Mouse (Mus musculus): ENCODE data around the gene Gramd4. TPM values are rescaled to one million over a fixed set of nuclear protein-coding genes. Genes with fewer than 3 reads are reported as not detected.
"Not testable (repeated sequence)": the region's sequence is repeated elsewhere in the genome, so short reads cannot be mapped to it uniquely, and the experiment has no call there.

The Gramd4 gene
- total and polyA plus RNA-seq, 3 experiments, result 0.17 to 0.66 (median 0.56) TPM

DNA sequence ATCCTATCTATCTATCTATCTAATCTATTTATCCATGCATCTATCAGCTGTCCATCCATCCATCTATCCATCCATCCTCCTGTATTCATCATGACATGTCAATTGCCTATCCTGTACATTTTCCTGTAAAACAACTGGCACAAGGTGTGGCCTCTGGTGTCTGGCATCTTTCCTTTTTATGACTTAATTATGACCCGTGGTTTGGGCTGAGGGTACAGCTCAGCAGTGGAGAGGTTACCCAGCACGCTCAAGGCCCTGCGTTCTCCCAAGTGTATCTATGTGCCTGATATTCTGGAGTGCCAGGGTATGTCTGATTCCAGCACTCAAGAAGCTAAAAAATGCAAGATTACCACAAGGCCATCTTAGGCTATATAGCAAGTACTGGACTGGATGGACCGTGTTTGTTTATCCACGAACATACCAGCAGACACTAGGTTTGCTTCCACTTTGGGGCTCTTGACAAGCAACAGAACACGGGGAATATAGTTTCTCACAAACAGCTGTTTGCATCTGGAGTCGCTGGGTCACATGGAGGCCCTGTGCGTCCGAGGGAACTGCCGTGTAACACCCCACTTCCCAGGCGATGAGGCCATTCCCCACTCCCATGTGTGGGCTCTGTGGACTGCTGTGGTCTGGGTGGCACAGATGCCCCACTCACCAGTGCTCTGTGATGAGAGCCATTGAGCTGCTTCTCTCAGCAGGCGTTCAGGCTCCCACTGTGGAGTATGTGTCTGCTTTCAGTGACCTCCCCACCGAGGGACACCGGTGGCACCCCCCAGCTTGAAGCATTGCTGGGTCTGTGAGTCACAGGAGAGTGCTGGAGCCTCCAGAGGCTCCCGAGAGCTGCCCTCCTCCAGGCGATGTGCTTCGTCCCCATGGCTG is 38.5 kb downstream of the Gramd4 start:
- Histone ChIP-seq H3K27ac (ENCODE audit: insufficient read depth, low read depth) (no peak overlapping the region), H3K9me3 (replicated peaks; ENCODE audit: low read length) (no peaks in the 10 kb centered on the region), H3K27me3 (replicated peaks) (peaks cover 49% of the 10 kb centered on the region), H3K9ac (ENCODE audit: insufficient read depth, low read depth) (no peak overlapping the region), H3K4me1 (ENCODE audit: control insufficient read depth in 1 of 2, insufficient read depth in 2 of 2) (peaks cover 20 to 43% of the 10 kb centered on the region in 2 experiments), H3K4me2 (ENCODE audit: insufficient read depth, low read depth, poor library complexity, severe bottlenecking) (no peak overlapping the region), H3K36me3 (replicated peaks in 1 of 2; ENCODE audit: control insufficient read depth in 1 of 2, insufficient read depth in 1 of 2, low read length in 1 of 2) (no peaks in the 10 kb centered on the region), H3K4me3 (replicated peaks in 1 of 3; ENCODE audit: low read depth in 2 of 3, low read length in 2 of 3, poor library complexity in 1 of 3) (no peak overlapping the region), H3K79me2 (replicated peaks; ENCODE audit: control insufficient read depth, extremely low read depth, insufficient read depth, poor library complexity, severe bottlenecking) (no peaks in the 10 kb centered on the region)
- no peak for TF ChIP-seq TCF12 (IDR thresholded peaks at IDR 0.05; ENCODE audit: low read depth, low read length)
- TF ChIP-seq HCFC1 (IDR thresholded peaks at IDR 0.05; ENCODE audit: low read depth, low read length), result no peak
- TF ChIP-seq ZC3H11A (IDR thresholded peaks at IDR 0.05; ENCODE audit: low read depth, low read length), result no peak
- TF ChIP-seq UBTF (IDR thresholded peaks at IDR 0.05; ENCODE audit: low read depth, low read length), result no peak
- TF ChIP-seq MXI1 (IDR thresholded peaks at IDR 0.05; ENCODE audit: low read depth, low read length), result no peak
- TF ChIP-seq USF1 (IDR thresholded peaks at IDR 0.05; ENCODE audit: low read depth, low read length), result no peak
- TF ChIP-seq RCOR1 (conservative IDR thresholded peaks at IDR 0.05; ENCODE audit: low read depth, low read length), result no peak
- TF ChIP-seq JUN (IDR thresholded peaks at IDR 0.05; ENCODE audit: insufficient read depth, low read depth, low read length), result no peak
- TF ChIP-seq USF2 (conservative IDR thresholded peaks at IDR 0.05; ENCODE audit: low read depth, low read length), result no peak
- no peak for TF ChIP-seq ZMIZ1 (IDR thresholded peaks at IDR 0.05; ENCODE audit: low read depth, low read length)
- dilution Hi-C loops (cut with MboI; ENCODE audit: extremely low pct_ligation_motif_present, extremely low pct_unique_long_range_greater_than_20kb, low sequenced_read_pairs) (no loop called here), in situ Hi-C loops (cut with MboI; ENCODE audit: low pct_ligation_motif_present, low pct_unique_long_range_greater_than_20kb, low sequenced_read_pairs) (no loop called here)
- no peak for DNase-seq (ENCODE audit: extremely low read depth)

DNA sequence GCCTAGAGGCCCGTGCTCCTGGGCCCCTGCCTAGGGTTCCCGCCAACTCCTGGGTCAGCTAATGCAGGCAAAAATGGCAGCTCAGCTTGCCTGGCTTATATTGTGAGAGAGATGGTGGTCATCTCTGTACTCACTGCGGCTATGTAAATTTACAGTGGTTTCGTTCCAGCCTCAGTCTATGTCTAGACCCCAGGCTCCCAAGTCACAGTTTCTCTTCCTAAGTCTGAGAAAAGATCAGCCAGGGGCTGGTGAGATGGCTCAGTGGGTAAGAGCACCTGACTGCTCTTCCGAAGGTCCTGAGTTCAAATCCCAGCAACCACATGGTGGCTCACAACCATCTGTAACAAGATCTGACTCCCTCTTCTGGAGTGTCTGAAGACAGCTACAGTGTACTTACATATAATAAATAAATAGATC is 39.1 kb downstream of the Gramd4 start:
- H3K4me3 ChIP-seq (replicated peaks in 1 of 3; ENCODE audit: low read depth in 2 of 3, low read length in 2 of 3, poor library complexity in 1 of 3); dilution Hi-C loops (cut with MboI; ENCODE audit: extremely low pct_ligation_motif_present, extremely low pct_unique_long_range_greater_than_20kb, low sequenced_read_pairs); H3K27ac ChIP-seq (ENCODE audit: insufficient read depth, low read depth); H3K79me2 ChIP-seq (replicated peaks; ENCODE audit: control insufficient read depth, extremely low read depth, insufficient read depth, poor library complexity, severe bottlenecking); H3K9me3 ChIP-seq (replicated peaks; ENCODE audit: low read length); H3K9ac ChIP-seq (ENCODE audit: insufficient read depth, low read depth); H3K4me2 ChIP-seq (ENCODE audit: insufficient read depth, low read depth, poor library complexity, severe bottlenecking); in situ Hi-C loops (cut with MboI; ENCODE audit: low pct_ligation_motif_present, low pct_unique_long_range_greater_than_20kb, low sequenced_read_pairs); H3K36me3 ChIP-seq (replicated peaks in 1 of 2; ENCODE audit: control insufficient read depth in 1 of 2, insufficient read depth in 1 of 2, low read length in 1 of 2): not testable (repeated sequence)
- H3K27me3 ChIP-seq (replicated peaks), result peaks cover 46% of the 10 kb centered on the region
- peaks cover 20 to 40% of the 10 kb centered on the region in 2 experiments for H3K4me1 ChIP-seq (ENCODE audit: control insufficient read depth in 1 of 2, insufficient read depth in 2 of 2)
- TF ChIP-seq JUND (conservative IDR thresholded peaks at IDR 0.05; ENCODE audit: low read depth, low read length), result peak; percentile 49; the same call in 1 of the 2 replicates
- peak; percentile 44; the same call in 1 of the 2 replicates for TF ChIP-seq MAX (IDR thresholded peaks at IDR 0.05; ENCODE audit: low read length)
- TF ChIP-seq TCF12 (IDR thresholded peaks at IDR 0.05; ENCODE audit: low read depth, low read length), result 0 out of 2 replicates have a peak, but pooled peaks have one; percentile 39
- peak; percentile 53; the same call in 1 of the 2 replicates for TF ChIP-seq BHLHE40 (IDR thresholded peaks at IDR 0.05; ENCODE audit: low read depth, low read length)
- TF ChIP-seq MAZ (IDR thresholded peaks at IDR 0.05; ENCODE audit: low read depth, low read length), result 0 out of 2 replicates have a peak, but pooled peaks have one; percentile 25
- peak; percentile 94 for TF ChIP-seq TBP (conservative IDR thresholded peaks at IDR 0.05; ENCODE audit: low read depth, low read length)
- peak; percentile 58; the same call in 1 of the 2 replicates for TF ChIP-seq MAFK (IDR thresholded peaks at IDR 0.05; ENCODE audit: insufficient replicate concordance, low read length)
- peak; percentile 68 for TF ChIP-seq EP300 (IDR thresholded peaks at IDR 0.05; ENCODE audit: low read length)
- peak; percentile 58; the same call in 1 of the 2 replicates for TF ChIP-seq ETS1 (conservative IDR thresholded peaks at IDR 0.05; ENCODE audit: low read depth, low read length)
- peak; percentile 91 for TF ChIP-seq IRF4 (IDR thresholded peaks at IDR 0.05; ENCODE audit: low read depth, low read length)
- TF ChIP-seq E2F4 (IDR thresholded peaks at IDR 0.05; ENCODE audit: insufficient replicate concordance, low read depth, low read length), result peak; percentile 81; the same call in 1 of the 2 replicates
- peak; percentile 65 for TF ChIP-seq MEF2A (IDR thresholded peaks at IDR 0.05; ENCODE audit: borderline replicate concordance, low read depth, low read length)
- peak; percentile 42 for DNase-seq (ENCODE audit: extremely low read depth)
